Mouse (Mus musculus) kidney, embryonic 14.5 days (tissue): ENCODE measurements around the gene Sgf29. TPM values are rescaled to one million over a fixed set of nuclear protein-coding genes. Genes with fewer than 3 reads are reported as not detected.

Source experiments
- ATAC-seq: fragments of 200-750 bp; cut with Nextera tagmentation; 2 replicates; pipeline ENCODE4 v1.8.0; 2017; ENCODE audit warnings: moderate number of reproducible peaks, mild to moderate bottlenecking, moderate TSS enrichment, moderate library complexity; ENCODE audit not compliant: low FRiP score, low TSS enrichment
- H3K27ac ChIP-seq: fragments of 300-500 bp; sonication (generic); 2 replicates; pipeline ENCODE4 v1.5.1; 2014; ENCODE audit warnings: low read depth, mild to moderate bottlenecking, low read length, moderate library complexity, mixed read lengths
- H3K27me3 ChIP-seq: fragments of 300-500 bp; sonication (generic); 2 replicates; pipeline ENCODE4 v1.6.1; 2014; ENCODE audit warnings: mild to moderate bottlenecking, low read length; ENCODE audit not compliant: control insufficient read depth, insufficient read depth
- H3K36me3 ChIP-seq: fragments of 300-500 bp; sonication (generic); 2 replicates; pipeline ENCODE4 v1.6.1; 2014; ENCODE audit warnings: low read length, mixed read lengths; ENCODE audit not compliant: control insufficient read depth, insufficient read depth
- H3K4me1 ChIP-seq: fragments of 300-500 bp; sonication (generic); 2 replicates; pipeline ENCODE4 v1.6.1; 2014; ENCODE audit warnings: low read length, mixed read lengths; ENCODE audit not compliant: control insufficient read depth, insufficient read depth
- H3K4me2 ChIP-seq: fragments of 300-500 bp; sonication (generic); replicated peaks from 2 replicates; pipeline ENCODE4 v1.6.1; 2014; ENCODE audit warnings: low read depth, mild to moderate bottlenecking, low read length
- H3K4me3 ChIP-seq: fragments of 300-500 bp; sonication (generic); 2 replicates; pipeline ENCODE4 v1.5.1; 2014; ENCODE audit warnings: mild to moderate bottlenecking, low read length
- H3K9ac ChIP-seq: fragments of 300-500 bp; sonication (generic); 2 replicates; pipeline ENCODE4 v1.6.1; 2014; ENCODE audit warnings: low read depth, mild to moderate bottlenecking, low read length, moderate library complexity
- H3K9me3 ChIP-seq: fragments of 300-500 bp; sonication (generic); 2 replicates; pipeline ENCODE4 v1.6.1; 2016; ENCODE audit warnings: low read length; ENCODE audit not compliant: control insufficient read depth
- WGBS: fragments of 180-500 bp; shearing (Covaris S2); extraction: QIAGEN DNeasy Blood & Tissue Kit; methylation state at CpG from one replicate; pipeline ENCODE4 v1.1.7; 2014; 5-methylcytosine and 5-hydroxymethylcytosine counted together
- polyA plus RNA-seq: library from polyadenylated mRNA; unstranded; fragments of >200 nt; fragmentation: Nextera tagmentation; extraction: Ambion mirVana; gene quantifications from 2 replicates; pipeline ENCODE4 v1.2.1, GENCODE M21; 2014

Gene Sgf29
- polyA plus RNA-seq, 1 experiment from 2014 or later, result 35.6 TPM

DNA sequence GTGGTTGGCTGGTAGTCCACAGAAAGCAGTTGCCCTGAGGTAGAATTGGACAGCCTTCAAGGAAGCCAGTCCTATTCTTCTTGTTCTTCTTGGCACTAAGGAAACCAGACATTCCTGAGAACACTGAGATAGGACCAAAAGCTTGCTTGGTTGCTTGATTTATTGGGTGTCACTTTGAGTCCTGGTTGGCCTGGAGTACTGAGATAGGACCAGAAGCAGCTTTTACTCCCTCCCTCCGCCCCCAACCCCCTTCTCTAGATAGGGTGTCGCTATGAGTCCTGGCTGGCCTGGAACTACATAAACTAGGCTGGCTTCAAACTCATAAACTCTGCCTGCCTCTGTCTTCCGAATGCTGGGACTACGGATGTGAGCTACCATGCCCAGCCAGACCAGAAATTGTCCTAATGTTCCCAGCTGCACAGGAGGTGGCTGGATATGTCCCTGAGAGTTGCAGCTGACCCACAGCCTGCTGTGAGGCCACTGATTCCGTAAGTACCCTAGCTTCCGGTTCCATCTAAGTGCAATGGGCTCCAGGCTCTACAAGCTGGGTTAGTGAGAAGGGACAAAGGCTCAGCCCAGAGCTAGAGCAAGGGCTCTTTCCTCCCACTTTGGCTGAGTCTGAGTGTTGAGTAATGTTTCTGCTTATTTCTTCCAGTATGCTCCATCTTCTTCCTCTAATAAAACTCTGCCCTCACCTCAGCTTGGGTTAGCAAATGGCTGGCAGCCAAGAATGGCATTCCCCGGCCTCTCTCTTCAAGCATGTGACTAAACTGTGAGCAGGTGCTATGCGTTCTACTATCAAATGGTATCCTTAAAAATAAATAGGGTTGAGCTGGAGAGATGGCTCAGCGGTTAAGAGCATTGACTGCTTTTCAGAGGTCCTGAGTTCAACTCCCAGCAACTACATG, 27.4 kb upstream of the Sgf29 start:
- H3K36me3 ChIP-seq, result no peaks in the 10 kb centered on the region
- no peak overlapping the region for H3K27ac ChIP-seq
- H3K9me3 ChIP-seq, result no peaks in the 10 kb centered on the region
- H3K27me3 ChIP-seq, result no peaks in the 10 kb centered on the region
- H3K9ac ChIP-seq, result no peak overlapping the region
- ATAC-seq, result no peak
- 78% methylated on average over 9 of the region's 9 CpGs for WGBS
- H3K4me3 ChIP-seq, result no peak overlapping the region
- no peak overlapping the region for H3K4me2 ChIP-seq
- H3K4me1 ChIP-seq, result 0 out of 2 replicates have a peak, but pooled peaks cover 4% of the 10 kb centered on the region

DNA sequence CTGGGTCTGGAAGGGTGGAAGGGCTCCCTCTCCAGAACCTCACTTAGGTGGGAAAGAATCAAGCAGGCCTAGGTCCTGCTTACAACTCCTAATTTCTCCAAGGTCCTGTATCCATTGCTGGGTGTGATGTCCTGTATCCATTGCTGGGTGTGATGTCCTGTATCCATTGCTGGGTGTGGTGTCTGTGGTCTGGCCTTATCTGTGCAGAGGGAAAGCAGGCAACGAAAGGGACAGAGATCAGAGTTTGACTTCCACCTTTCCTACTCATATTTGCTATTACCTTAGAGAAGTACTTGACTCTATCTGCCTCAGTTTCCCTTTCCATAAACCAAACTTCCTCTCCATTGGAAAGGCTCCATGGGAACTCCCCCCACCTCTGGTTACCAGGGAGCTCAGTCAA, 25.7 kb upstream of the Sgf29 start:
- Histone ChIP-seq H3K36me3 (no peaks in the 10 kb centered on the region), H3K4me3 (no peak overlapping the region), H3K4me1 (0 out of 2 replicates have a peak, but pooled peaks cover 4% of the 10 kb centered on the region), H3K9ac (no peak overlapping the region), H3K4me2 (no peak overlapping the region), H3K27me3 (no peaks in the 10 kb centered on the region), H3K27ac (no peak overlapping the region), H3K9me3 (no peaks in the 10 kb centered on the region)
- 85% methylated on average over 1 of the region's 1 CpGs for WGBS
- ATAC-seq, result no peak

DNA sequence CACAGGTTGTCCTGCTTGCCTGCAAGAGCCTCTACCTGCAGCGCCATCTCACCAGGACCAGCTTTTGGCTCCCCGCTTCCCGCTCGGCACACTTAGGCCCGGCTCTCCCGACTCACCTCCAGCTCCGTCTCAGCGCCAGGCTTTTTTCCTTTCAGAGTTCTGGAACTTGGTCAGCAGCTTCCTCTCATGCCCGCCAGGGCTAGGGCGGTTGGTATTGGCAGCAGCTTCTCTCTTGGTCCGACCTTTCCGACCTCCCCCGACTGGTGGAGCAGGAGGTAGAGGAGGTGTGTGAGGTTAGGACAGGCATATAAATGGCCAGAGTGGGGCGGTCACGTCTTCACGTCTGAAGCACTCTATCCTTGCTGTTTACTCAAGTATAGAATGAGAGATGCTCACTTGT, 24.3 kb upstream of the Sgf29 start:
- H3K4me3 ChIP-seq, result no peak overlapping the region
- no peaks in the 10 kb centered on the region for H3K36me3 ChIP-seq
- H3K4me2 ChIP-seq, result no peak overlapping the region
- no peaks in the 10 kb centered on the region for H3K9me3 ChIP-seq
- no peak for ATAC-seq
- 72% methylated on average over 16 of the region's 16 CpGs for WGBS
- H3K27me3 ChIP-seq, result no peaks in the 10 kb centered on the region
- no peak overlapping the region for H3K27ac ChIP-seq
- H3K9ac ChIP-seq, result no peak overlapping the region
- H3K4me1 ChIP-seq, result 0 out of 2 replicates have a peak, but pooled peaks cover 4% of the 10 kb centered on the region

DNA sequence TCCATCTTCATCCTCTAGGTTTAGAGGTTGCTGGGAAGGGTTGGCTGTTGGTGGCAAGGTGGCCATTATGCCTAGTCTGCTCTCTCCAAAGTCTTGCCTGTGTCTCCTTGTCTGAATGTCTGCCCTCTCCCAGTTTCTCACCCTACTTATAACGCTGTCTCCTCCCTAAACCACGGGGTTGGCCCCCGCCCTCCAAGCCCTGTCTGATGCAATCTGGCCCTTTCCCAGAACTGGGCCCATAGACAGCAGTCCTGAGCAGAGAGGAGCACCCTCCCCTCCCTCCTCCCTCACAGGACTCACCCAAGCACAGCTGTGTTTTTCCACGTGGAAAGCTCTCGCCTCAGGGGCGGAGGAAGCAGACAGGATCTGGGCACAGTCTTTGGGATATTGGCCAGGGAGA, 23.7 kb upstream of the Sgf29 start:
- 28% methylated on average over 6 of the region's 6 CpGs for WGBS
- H3K9ac ChIP-seq, result no peak overlapping the region
- H3K4me2 ChIP-seq, result no peak overlapping the region
- peak; percentile 70 for ATAC-seq
- no peaks in the 10 kb centered on the region for H3K27me3 ChIP-seq
- H3K9me3 ChIP-seq, result no peaks in the 10 kb centered on the region
- H3K4me1 ChIP-seq, result 0 out of 2 replicates have a peak, but pooled peaks cover 4% of the 10 kb centered on the region
- H3K36me3 ChIP-seq, result no peaks in the 10 kb centered on the region
- no peak overlapping the region for H3K4me3 ChIP-seq
- no peak overlapping the region for H3K27ac ChIP-seq

GRCm38 (mm10) chr7:126625807-126626600, 23.1 kb upstream of the Sgf29 start:
- no peaks in the 10 kb centered on the region for H3K36me3 ChIP-seq
- H3K9ac ChIP-seq, result no peak overlapping the region
- no peak overlapping the region for H3K4me2 ChIP-seq
- H3K4me3 ChIP-seq, result no peak overlapping the region
- WGBS, result 92% methylated on average over 3 of the region's 3 CpGs
- 0 out of 2 replicates have a peak, but pooled peaks cover 4% of the 10 kb centered on the region for H3K4me1 ChIP-seq
- no peaks in the 10 kb centered on the region for H3K9me3 ChIP-seq
- no peak for ATAC-seq
- H3K27me3 ChIP-seq, result no peaks in the 10 kb centered on the region
- H3K27ac ChIP-seq, result no peak overlapping the region

GRCm38 (mm10) chr7:126628111-126628510, 21.0 kb upstream of the Sgf29 start:
- WGBS, result 56% methylated on average over 6 of the region's 6 CpGs
- no peak overlapping the region for H3K27ac ChIP-seq

GRCm38 (mm10) chr7:126629915-126630314, 19.2 kb upstream of the Sgf29 start:
- Histone ChIP-seq H3K4me1 (0 out of 2 replicates have a peak, but pooled peaks cover 4% of the 10 kb centered on the region), H3K27ac (no peak overlapping the region), H3K9me3 (no peaks in the 10 kb centered on the region), H3K36me3 (no peaks in the 10 kb centered on the region), H3K9ac (no peak overlapping the region), H3K4me2 (no peak overlapping the region), H3K4me3 (no peak overlapping the region), H3K27me3 (no peaks in the 10 kb centered on the region)
- 41% methylated on average over 3 of the region's 3 CpGs for WGBS
- no peak for ATAC-seq

More at GRCm38 (mm10) chr7:126628111-126628510, 21.0 kb upstream of the Sgf29 start:
- H3K4me3 ChIP-seq, result no peak overlapping the region
- no peaks in the 10 kb centered on the region for H3K36me3 ChIP-seq
- no peak overlapping the region for H3K9ac ChIP-seq
- no peak overlapping the region for H3K4me2 ChIP-seq
- 0 out of 2 replicates have a peak, but pooled peaks cover 4% of the 10 kb centered on the region for H3K4me1 ChIP-seq
- no peak for ATAC-seq
- no peaks in the 10 kb centered on the region for H3K27me3 ChIP-seq
- H3K9me3 ChIP-seq, result no peaks in the 10 kb centered on the region

GRCm38 (mm10) chr7:126630824-126631518, 18.1 kb upstream of the Sgf29 start, which contains the start of gene Nupr1:
TSS of gene Nupr1 (minus strand) at chr7:126630861.
- H3K27me3 ChIP-seq, result no peaks in the 10 kb centered on the region
- H3K4me3 ChIP-seq, result no peak within 1 kb of the TSS
- H3K27ac ChIP-seq, result no peak within 1 kb of the TSS
- 91% methylated on average over 4 of the region's 4 CpGs for WGBS
- H3K9me3 ChIP-seq, result no peaks in the 10 kb centered on the region
- H3K4me1 ChIP-seq, result no peaks in the 10 kb centered on the region
- no peak within 1 kb of the TSS for H3K4me2 ChIP-seq
- no peak within 1 kb of the TSS for H3K9ac ChIP-seq
- no peaks in the 10 kb centered on the region for H3K36me3 ChIP-seq
- no peak for ATAC-seq
